Mouse (Mus musculus): ENCODE results near the gene Slc6a17. TPM values are rescaled to one million over a fixed set of nuclear protein-coding genes. Genes with fewer than 3 reads are reported as not detected.

Slc6a17 gene
- total RNA-seq, 2 experiments from 2014 or later = 369 to 419 TPM

- DNase-seq (ENCODE audit: extremely low spot score in 1 of 2, low spot score in 2 of 2) = no peak
- no peak for TF ChIP-seq CTCF (IDR thresholded peaks at IDR 0.05)
- no peak overlapping the region for H3K4me3 ChIP-seq
- no peak overlapping the region for H3K27ac ChIP-seq
- intact Hi-C loops (cut with DNase I) = no loop called here
Observed at GRCm38 (mm10) chr3:107496086-107496850, 21.6 kb downstream of the Slc6a17 start.

GRCm38 (mm10) chr3:107495524-107495923 is 22.3 kb downstream of the Slc6a17 start:
- Histone ChIP-seq H3K4me3 (no peak overlapping the region), H3K27ac (no peak overlapping the region)
- intact Hi-C loops (cut with DNase I) = no loop called here
- no peak for TF ChIP-seq CTCF (IDR thresholded peaks at IDR 0.05)
- no peak for DNase-seq (ENCODE audit: extremely low spot score in 1 of 2, low spot score in 2 of 2)

GRCm38 (mm10) chr3:107491459-107491858 is 26.4 kb downstream of the Slc6a17 start:
- Histone ChIP-seq H3K4me3 (no peak overlapping the region), H3K27ac (no peak overlapping the region)
- intact Hi-C loops (cut with DNase I) = no loop called here
- TF ChIP-seq CTCF (IDR thresholded peaks at IDR 0.05) = no peak
- peak; percentile 62 to 75 for DNase-seq (ENCODE audit: extremely low spot score in 1 of 2, low spot score in 2 of 2)

DNA sequence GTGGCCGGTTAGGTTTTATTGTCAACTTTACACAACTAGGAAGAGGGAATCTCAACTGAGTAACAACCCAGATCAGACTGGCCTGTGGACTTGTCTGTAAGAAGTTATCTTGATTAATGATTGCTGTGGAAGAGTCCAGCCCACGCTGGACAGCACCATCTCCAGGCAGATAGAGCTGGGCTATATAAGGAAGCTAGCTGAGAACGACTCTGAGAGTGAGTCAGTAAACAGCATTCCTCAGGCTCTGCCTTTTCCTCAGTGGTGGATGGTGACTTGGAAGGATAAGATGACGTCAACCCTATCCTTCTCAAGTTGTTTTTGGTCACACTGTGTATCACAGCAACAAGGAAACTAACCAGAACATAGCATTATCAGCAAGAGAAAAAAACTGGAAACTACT is 29.2 kb downstream of the Slc6a17 start:
- no peak for TF ChIP-seq CTCF (IDR thresholded peaks at IDR 0.05)
- intact Hi-C loops (cut with DNase I) = loop anchor here (10.0 kb wide), 1 partner anchor 126 kb away; no protein-coding TSS in a partner anchor
- no peak overlapping the region for H3K27ac ChIP-seq
- H3K4me3 ChIP-seq = no peak overlapping the region
- no peak for DNase-seq (ENCODE audit: extremely low spot score in 1 of 2, low spot score in 2 of 2)

DNA sequence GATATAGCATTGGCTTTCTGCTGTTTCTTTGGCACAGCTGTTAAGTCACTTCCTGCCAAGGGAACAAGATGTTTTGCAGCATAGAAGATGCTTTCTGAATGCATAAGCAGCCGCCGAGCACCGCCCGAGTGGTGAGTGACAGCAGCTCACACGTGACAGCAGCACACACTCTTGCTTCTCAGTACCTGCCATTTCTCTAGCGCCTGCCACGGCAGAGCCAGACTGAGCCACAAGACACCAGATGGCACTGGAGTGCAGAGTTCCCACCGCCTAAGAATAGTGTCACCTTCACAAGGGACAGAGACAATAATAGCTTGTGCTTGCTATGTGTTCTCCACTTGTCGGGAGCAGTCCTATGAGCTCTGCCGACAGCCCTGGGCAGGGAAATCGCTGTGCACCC is 34.5 kb downstream of the Slc6a17 start:
- intact Hi-C loops (cut with DNase I) = loop anchor here (10.0 kb wide), 1 partner anchor 132 kb away; no protein-coding TSS in a partner anchor

DNA sequence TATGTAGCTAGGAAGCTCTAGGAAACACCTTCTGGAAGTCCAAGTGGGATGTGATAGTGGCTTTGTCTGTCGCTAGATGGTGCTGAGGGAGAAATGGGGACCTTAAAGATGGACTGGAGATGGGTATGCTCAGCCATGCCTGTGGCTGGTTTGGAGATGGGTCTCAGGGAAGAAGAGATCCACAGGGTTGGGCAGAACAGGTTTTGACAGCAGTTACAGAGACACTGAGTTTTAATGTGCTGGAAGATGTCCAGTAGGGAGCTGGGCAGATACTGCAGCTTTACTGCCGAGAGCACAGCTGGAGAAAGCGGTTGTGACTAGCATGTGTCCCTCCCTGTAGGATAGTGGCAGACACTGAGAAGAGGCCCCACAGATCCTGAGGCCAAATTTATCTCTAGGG is 37.2 kb downstream of the Slc6a17 start:
- TF ChIP-seq CTCF (IDR thresholded peaks at IDR 0.05) = no peak; the same call in 1 of the 2 replicates
- intact Hi-C loops (cut with DNase I) = loop anchor here (10.0 kb wide), 1 partner anchor 134 kb away; no protein-coding TSS in a partner anchor
- no peak for DNase-seq (ENCODE audit: extremely low spot score in 1 of 2, low spot score in 2 of 2)
- Histone ChIP-seq H3K27ac (no peak overlapping the region), H3K4me3 (no peak overlapping the region)

More for the DNA sequence above, 34.5 kb downstream of the Slc6a17 start:
- Histone ChIP-seq H3K27ac (peak overlapping the region; percentile 61), H3K4me3 (no peak overlapping the region)
- peak; percentile 36 for TF ChIP-seq CTCF (IDR thresholded peaks at IDR 0.05)
- DNase-seq (ENCODE audit: extremely low spot score in 1 of 2, low spot score in 2 of 2) = peak; percentile 60 to 78

GRCm38 (mm10) chr3:107472198-107472597 is 45.6 kb downstream of the Slc6a17 start:
- TF ChIP-seq CTCF (IDR thresholded peaks at IDR 0.05) = peak; percentile 100
- DNase-seq (ENCODE audit: extremely low spot score in 1 of 2, low spot score in 2 of 2) = peak in 1 of 2 experiments; percentile 59
- no peak overlapping the region for H3K4me3 ChIP-seq
- intact Hi-C loops (cut with DNase I) = no loop called here
- H3K27ac ChIP-seq = 0 out of 2 replicates have a peak overlapping the region, but pooled peaks have one; percentile 36

- no peak for DNase-seq (ENCODE audit: extremely low spot score in 1 of 2, low spot score in 2 of 2)
- intact Hi-C loops (cut with DNase I) = loop anchor here (10.0 kb wide), 1 partner anchor 364 kb away; the partner anchor contains the start of gene Kcna2
- H3K27ac ChIP-seq = no peak overlapping the region
- H3K4me3 ChIP-seq = no peak overlapping the region
- no peak for TF ChIP-seq CTCF (IDR thresholded peaks at IDR 0.05)
Observed at GRCm38 (mm10) chr3:107469059-107469458, 48.8 kb downstream of the Slc6a17 start.

DNA sequence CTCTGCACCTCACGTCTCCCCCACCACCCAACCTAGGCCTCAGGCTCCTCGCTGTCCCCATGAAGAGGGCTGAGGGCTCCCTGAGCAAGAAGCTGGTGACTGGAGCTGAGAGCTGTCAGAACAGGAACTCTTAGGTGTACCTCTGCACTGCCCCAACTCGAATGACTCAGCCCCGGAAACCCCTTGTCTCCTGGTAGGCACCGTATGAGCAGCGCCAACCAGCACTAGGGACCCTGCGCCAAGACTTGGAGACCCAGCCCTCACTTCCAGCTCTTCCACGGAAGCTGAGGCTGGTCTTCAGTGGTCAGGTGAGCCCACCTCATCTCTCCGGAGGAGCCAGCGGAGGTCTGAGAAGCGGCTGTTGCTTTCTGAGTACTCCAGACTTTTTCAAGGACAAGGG is 49.7 kb downstream of the Slc6a17 start:
- no peak overlapping the region for H3K4me3 ChIP-seq
- intact Hi-C loops (cut with DNase I) = loop anchor here (10.0 kb wide), 1 partner anchor 363 kb away; the partner anchor contains the start of gene Kcna2
- no peak for TF ChIP-seq CTCF (IDR thresholded peaks at IDR 0.05)
- DNase-seq (ENCODE audit: extremely low spot score in 1 of 2, low spot score in 2 of 2) = no peak
- peak overlapping the region; percentile 76 for H3K27ac ChIP-seq

- peak; percentile 72 to 78 for DNase-seq (ENCODE audit: extremely low spot score in 1 of 2, low spot score in 2 of 2)
- Histone ChIP-seq H3K27ac (no peak overlapping the region), H3K4me3 (no peak overlapping the region)
- peak; percentile 93 for TF ChIP-seq CTCF (IDR thresholded peaks at IDR 0.05)
- intact Hi-C loops (cut with DNase I) = loop anchor here (1.0 to 10.0 kb wide), 4 partner anchors 109 to 362 kb away; partner anchors contain the start of gene Kcna2
Observed at GRCm38 (mm10) chr3:107466577-107466976, 51.2 kb downstream of the Slc6a17 start.

DNA sequence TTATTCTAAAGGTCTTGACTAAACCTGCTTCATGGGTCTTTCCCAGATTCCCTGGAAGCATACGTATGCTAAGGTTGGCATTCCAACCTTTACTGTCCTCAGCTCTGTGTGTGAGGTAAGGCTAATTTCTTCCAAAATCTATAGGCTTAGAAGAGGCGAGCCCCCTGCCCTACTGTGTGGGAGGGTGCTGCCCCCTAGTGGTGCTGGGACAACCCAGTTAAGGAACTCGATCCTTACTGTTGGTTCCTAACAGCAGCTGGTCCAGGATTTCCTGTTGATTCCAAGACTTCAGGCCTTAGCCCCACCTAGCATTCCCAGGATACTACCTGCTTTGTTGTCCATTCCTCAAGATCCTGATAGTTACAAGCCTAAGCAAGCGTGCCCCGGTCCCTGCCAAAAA is 55.7 kb downstream of the Slc6a17 start:
- H3K27ac ChIP-seq = no peak overlapping the region
- DNase-seq (ENCODE audit: extremely low spot score in 1 of 2, low spot score in 2 of 2) = peak; percentile 74 to 87
- intact Hi-C loops (cut with DNase I) = loop anchor here (1.0 to 10.0 kb wide), 2 partner anchors 105 to 357 kb away; partner anchors contain the start of gene Kcna2
- TF ChIP-seq CTCF (IDR thresholded peaks at IDR 0.05) = peak; percentile 97
- H3K4me3 ChIP-seq = no peak overlapping the region

DNA sequence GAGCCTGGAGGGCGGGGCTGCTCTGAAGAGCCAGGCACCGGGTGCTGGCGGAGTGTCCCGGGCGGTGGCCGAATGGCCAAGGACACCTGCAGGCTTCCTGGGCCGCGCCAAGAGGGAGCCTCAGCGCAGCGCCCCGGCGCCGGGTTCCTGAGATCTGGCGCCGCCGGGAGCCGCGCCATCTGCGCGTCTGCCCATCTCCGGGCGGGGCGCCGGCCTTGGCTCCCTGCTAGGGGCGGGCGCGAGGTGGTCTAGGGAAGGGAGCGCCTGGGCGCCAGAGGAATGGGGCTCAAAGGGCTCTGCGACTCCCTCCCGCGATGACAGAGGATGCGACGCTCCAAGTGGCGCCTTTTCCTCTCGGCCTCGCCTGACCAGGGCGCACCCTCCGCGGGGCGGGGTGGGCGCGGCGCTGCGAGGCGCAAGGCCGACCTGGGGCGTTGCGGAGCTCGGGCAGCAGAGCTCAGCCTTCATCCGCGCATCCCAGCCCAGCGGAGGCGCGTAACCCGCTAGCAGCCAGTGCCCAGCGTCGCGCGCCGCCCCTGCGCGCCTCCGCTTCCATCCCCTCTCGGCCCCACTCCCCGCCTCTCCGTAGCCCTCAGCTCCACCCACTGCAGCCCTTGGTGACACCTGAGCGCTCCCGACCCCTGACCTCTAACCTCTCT is 57.9 kb downstream of the Slc6a17 start:
- peak overlapping the region; percentile 70 for H3K4me3 ChIP-seq
- TF ChIP-seq CTCF (IDR thresholded peaks at IDR 0.05) = no peak
- intact Hi-C loops (cut with DNase I) = loop anchor here (10.0 kb wide), 1 partner anchor 355 kb away; the partner anchor contains the start of gene Kcna2
- H3K27ac ChIP-seq = peak overlapping the region; percentile 89
- no peak for DNase-seq (ENCODE audit: extremely low spot score in 1 of 2, low spot score in 2 of 2)

Measured in left cerebral cortex, adult 2 months (tissue).